Mouse (Mus musculus): ENCODE results near the gene Lyg2.
A peak's percentile ranks its signal among the peaks of the same experiment; 100 is the strongest.

The Lyg2 gene

GRCm38 (mm10) chr1:37916393-37916792 lies at the start of gene Lyg2:
TSS of gene Lyg2 (minus strand) at chr1:37916493.
- no peak for DNase-seq (ENCODE audit: low read depth, low spot score)

- no peak for DNase-seq (ENCODE audit: low read depth, low spot score)
Observed at GRCm38 (mm10) chr1:37965571-37965970, 49.3 kb upstream of the Lyg2 start.

GRCm38 (mm10) chr1:37959486-37959885 lies 43.2 kb upstream of the Lyg2 start:
- DNase-seq (ENCODE audit: low read depth, low spot score): no peak

GRCm38 (mm10) chr1:37958516-37958915 lies 42.2 kb upstream of the Lyg2 start:
- no peak for DNase-seq (ENCODE audit: low read depth, low spot score)

GRCm38 (mm10) chr1:37957659-37958058 lies 41.4 kb upstream of the Lyg2 start, which contains the start of gene Lyg1:
TSS of gene Lyg1 (minus strand) at chr1:37957759.
- DNase-seq (ENCODE audit: low read depth, low spot score): no peak

- no peak for DNase-seq (ENCODE audit: low read depth, low spot score)
Observed at GRCm38 (mm10) chr1:37956690-37957431, 40.6 kb upstream of the Lyg2 start.

GRCm38 (mm10) chr1:37955251-37955650 lies 39.0 kb upstream of the Lyg2 start:
- DNase-seq (ENCODE audit: low read depth, low spot score): no peak

- no peak for DNase-seq (ENCODE audit: low read depth, low spot score)
Observed at GRCm38 (mm10) chr1:37954786-37955185, 38.5 kb upstream of the Lyg2 start.

- DNase-seq (ENCODE audit: low read depth, low spot score): no peak
Observed at GRCm38 (mm10) chr1:37948906-37949305, 32.6 kb upstream of the Lyg2 start.

GRCm38 (mm10) chr1:37931806-37932205 lies 15.5 kb upstream of the Lyg2 start:
- DNase-seq (ENCODE audit: low read depth, low spot score): no peak

- DNase-seq (ENCODE audit: low read depth, low spot score): no peak
Observed at GRCm38 (mm10) chr1:37925971-37926370, 9.7 kb upstream of the Lyg2 start.

GRCm38 (mm10) chr1:37922536-37922935 lies 6.2 kb upstream of the Lyg2 start:
- no peak for DNase-seq (ENCODE audit: low read depth, low spot score)

- DNase-seq (ENCODE audit: low read depth, low spot score): no peak
Observed at GRCm38 (mm10) chr1:37918096-37918495, 1.8 kb upstream of the Lyg2 start.

- no peak for DNase-seq (ENCODE audit: low read depth, low spot score)
Observed at GRCm38 (mm10) chr1:37917666-37918065, 1.4 kb upstream of the Lyg2 start.

GRCm38 (mm10) chr1:37912751-37913150 lies 3.5 kb downstream of the Lyg2 start:
- DNase-seq (ENCODE audit: low read depth, low spot score): no peak

- peak; percentile 31 for DNase-seq (ENCODE audit: low read depth, low spot score)
Observed at GRCm38 (mm10) chr1:37903178-37903577, 13.1 kb downstream of the Lyg2 start.

GRCm38 (mm10) chr1:37900288-37900687 lies 16.0 kb downstream of the Lyg2 start:
- no peak for DNase-seq (ENCODE audit: low read depth, low spot score)

- no peak for DNase-seq (ENCODE audit: low read depth, low spot score)
Observed at GRCm38 (mm10) chr1:37899816-37900215, 16.5 kb downstream of the Lyg2 start.

GRCm38 (mm10) chr1:37894606-37895005 lies 21.7 kb downstream of the Lyg2 start:
- DNase-seq (ENCODE audit: low read depth, low spot score): no peak

- no peak for DNase-seq (ENCODE audit: low read depth, low spot score)
Observed at GRCm38 (mm10) chr1:37891400-37891799, 24.9 kb downstream of the Lyg2 start.

- peak; percentile 97 for DNase-seq (ENCODE audit: low read depth, low spot score)
Observed at GRCm38 (mm10) chr1:37890025-37890652, 26.2 kb downstream of the Lyg2 start, which contains the start of the genes Mitd1 and Mrpl30. TSS of gene Mitd1 (minus strand) at chr1:37890411. TSS of gene Mrpl30 (plus strand) at chr1:37890477.

GRCm38 (mm10) chr1:37889206-37889605 lies 27.1 kb downstream of the Lyg2 start:
- no peak for DNase-seq (ENCODE audit: low read depth, low spot score)

- DNase-seq (ENCODE audit: low read depth, low spot score): no peak
Observed at GRCm38 (mm10) chr1:37884451-37884850, 31.8 kb downstream of the Lyg2 start.

Measured in mesoderm, embryonic 11.5 days (tissue).